Mouse (Mus musculus): Measurements from ENCODE around the gene Gm10775. TPM values are rescaled to one million over a fixed set of nuclear protein-coding genes. Genes with fewer than 3 reads are reported as not detected.

Gm10775 gene
- polyA plus RNA-seq (2012; ENCODE audit: low replicate concordance), result 0.19 and 0.79 TPM in 2 replicates

GRCm38 (mm10) chr13:65259239-65259638 lies at the start of gene Gm10775:
Gene Gm10775, plus strand, starts transcription at chr13:65259539.

GRCm38 (mm10) chr13:65278383-65279341 lies 19.3 kb downstream of the Gm10775 start, which contains the start of gene Zfp369:
Gene Zfp369, plus strand, starts transcription at chr13:65278814.

Other genes starting within 250 kb of the Gm10775 start
- not detected in 2 replicates for gene Spata31d1c, start 226.5 kb upstream of the Gm10775 start, polyA plus RNA-seq (2012; ENCODE audit: low replicate concordance)
- gene Prss47, start 206.8 kb upstream of the Gm10775 start, polyA plus RNA-seq (2012; ENCODE audit: low replicate concordance), result not detected in 2 replicates
- gene Mfsd14b, start 146.6 kb upstream of the Gm10775 start, polyA plus RNA-seq (2012; ENCODE audit: low replicate concordance), result 9.8 and 23.7 TPM in 2 replicates
- not detected in 2 replicates for gene Olfr465-ps1, start 121.5 kb upstream of the Gm10775 start, polyA plus RNA-seq (2012; ENCODE audit: low replicate concordance)
- gene Olfr466, start 109.3 kb upstream of the Gm10775 start, polyA plus RNA-seq (2012; ENCODE audit: low replicate concordance), result not detected in 2 replicates
- gene Nlrp4f, start 53.6 kb upstream of the Gm10775 start, polyA plus RNA-seq (2012; ENCODE audit: low replicate concordance), result not detected in 2 replicates
- gene Zfp369, start 19.3 kb downstream of the Gm10775 start, polyA plus RNA-seq (2012; ENCODE audit: low replicate concordance), result 4.7 and 7.7 TPM in 2 replicates